Mouse (Mus musculus) granulocyte monocyte progenitor cell, adult 5-6 weeks (primary cell): ENCODE data around the gene Rsph9. TPM values are rescaled to one million over a fixed set of nuclear protein-coding genes. Genes with fewer than 3 reads are reported as not detected.

Source experiments
- ATAC-seq: replicated peaks from 2 replicates; pipeline ENCODE4 v1.8.0; 2016; ENCODE audit warnings: mild to moderate bottlenecking, moderate TSS enrichment, inconsistent platforms; ENCODE audit not compliant: poor library complexity, severe bottlenecking
- total RNA-seq, 2 experiments: library from RNA; stranded (forward) in 1 of 2; stranded (reverse) in 1 of 2; fragments of 200-712, 200-1000 nt in 1 of 2; fragments of >200 nt in 1 of 2; fragmentation: Nextera tagmentation in 1 of 2; gene quantifications; 2 replicates each; pipeline ENCODE4 v1.2.3; 2014 to 2017

Gene Rsph9
- total RNA-seq, 2 experiments from 2014 or later, result not detected

- ATAC-seq, result peak; percentile 100
These were observed 9.1 kb upstream of the Rsph9 start, which contains the start of gene Mad2l1bp for GRCm38 (mm10) chr17:46152847-46153782. TSS of gene Mad2l1bp (minus strand) at chr17:46153553.

- peak; percentile 71 for ATAC-seq
These were observed 4.1 kb downstream of the Rsph9 start for GRCm38 (mm10) chr17:46139872-46140271.

DNA sequence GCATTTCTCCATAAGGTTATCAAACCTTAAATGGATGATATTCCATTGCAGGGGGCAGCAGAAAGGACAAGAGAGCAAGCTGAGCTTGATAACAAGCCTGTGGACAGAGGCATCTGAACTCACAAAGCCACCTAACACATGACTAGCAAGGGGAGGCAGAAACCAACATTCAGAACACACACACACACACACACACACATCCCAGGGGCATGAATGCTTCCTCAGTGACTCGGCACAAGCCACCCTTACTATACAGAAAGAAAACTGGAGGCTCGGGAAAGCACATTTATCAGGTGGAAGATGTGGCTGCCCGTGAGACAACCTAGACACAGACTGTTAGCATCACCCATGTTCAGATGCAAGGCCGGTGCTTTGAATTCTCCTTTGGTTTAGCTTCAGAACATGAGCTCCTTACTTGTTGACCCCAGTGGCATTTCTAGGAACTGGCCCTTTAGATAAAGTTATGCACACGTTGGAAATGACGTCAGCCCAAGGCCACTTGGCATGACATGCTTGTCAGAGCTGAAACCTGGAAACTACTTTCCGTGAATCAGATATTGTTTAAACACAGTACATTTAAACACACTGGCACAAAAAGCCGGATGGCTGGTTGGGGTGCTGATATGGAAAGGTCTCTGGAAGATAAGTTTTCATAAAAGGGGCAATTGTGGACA lies 5.3 kb downstream of the Rsph9 start:
- ATAC-seq, result no peak

- ATAC-seq, result no peak
These were observed 11.2 kb downstream of the Rsph9 start for GRCm38 (mm10) chr17:46132862-46133261.

DNA sequence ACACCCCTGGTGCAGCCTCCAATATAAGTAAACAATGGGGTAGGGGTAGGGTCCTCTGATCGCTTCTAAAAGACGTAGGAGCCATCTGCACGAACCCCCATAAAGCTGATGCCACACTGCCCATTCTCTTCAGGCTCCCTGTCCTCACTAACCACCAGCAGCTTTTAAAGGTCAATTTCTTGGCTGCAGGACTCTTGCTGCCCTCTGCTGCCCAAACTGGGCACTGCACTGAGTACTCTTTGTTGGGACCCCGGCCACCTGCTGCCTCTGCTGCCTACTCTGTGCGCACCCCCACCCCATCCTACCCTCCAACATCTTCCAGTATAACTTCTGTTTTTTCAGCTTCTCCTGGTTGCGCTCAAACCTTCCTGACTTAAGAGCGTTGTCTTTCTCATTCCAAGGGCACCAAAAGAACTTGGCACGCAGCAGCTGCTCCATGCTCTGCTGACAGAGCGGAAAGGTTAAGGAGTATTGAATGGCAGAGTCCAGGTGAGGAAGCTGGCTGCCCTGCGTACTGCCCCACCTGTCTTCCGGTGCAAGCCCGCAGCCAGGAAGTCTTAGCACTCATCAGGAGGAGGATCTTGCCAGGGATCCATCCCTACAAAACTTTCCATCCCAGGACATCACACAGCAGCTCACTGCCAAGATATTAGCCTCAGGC lies 11.8 kb downstream of the Rsph9 start:
- ATAC-seq, result peak; percentile 83

DNA sequence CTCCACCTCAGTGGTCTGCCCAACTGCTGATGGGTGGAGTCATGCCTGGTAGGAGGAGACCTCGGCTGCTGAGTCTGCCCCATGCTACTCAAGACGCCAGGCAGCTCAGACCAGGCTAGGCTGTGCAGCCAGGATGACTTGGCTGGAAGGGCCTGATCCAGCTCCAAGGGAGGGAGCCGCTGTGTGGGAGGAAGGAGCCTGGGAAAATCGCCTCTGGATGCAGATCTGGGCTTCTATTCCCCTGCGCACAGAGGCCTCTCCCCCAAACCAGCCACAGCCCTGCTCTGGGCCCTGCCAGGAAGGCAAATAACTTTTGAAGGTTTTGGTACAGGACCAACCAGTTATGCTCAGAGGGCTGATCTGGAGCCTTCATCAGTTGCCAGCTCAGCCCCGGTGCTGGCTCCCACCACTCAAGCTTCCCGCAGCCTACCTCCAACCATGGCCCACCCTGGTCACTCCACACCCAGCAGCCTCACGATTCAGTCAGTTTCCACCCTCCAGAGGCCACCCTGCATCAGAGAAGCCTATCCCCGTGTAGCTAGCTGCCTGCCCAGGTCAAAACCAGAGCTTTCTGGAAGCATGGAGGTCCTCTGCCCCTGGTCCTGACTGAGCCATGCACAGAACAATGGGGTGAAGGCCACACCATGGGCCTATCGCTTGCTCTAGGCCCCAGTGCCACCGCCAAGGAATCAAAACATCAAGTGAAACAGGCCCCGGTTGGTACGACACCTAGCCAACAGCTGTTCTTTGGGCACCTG lies 14.1 kb downstream of the Rsph9 start:
- no peak for ATAC-seq

- no peak for ATAC-seq
These were observed 16.1 kb downstream of the Rsph9 start for GRCm38 (mm10) chr17:46127814-46128493.

DNA sequence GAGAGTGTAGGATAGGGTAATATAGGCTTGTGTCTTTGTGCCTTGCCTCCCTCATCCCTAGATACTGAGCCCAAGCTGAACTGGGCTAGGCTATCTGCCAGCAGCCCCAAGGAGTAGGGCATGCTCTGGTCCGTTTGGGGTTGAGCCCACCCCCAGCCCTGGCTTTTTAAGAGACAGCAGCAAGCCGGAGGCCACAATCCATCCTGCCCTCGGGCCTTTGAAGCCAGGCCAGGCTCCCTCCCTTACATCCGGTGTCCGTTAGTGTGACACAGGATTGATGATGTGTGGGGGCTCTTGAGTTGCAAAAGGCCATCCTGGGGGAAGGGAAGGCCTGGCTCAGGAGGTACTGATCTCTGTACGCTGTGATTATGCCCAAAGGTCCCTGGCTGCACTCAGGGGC lies 17.4 kb downstream of the Rsph9 start:
- no peak for ATAC-seq

DNA sequence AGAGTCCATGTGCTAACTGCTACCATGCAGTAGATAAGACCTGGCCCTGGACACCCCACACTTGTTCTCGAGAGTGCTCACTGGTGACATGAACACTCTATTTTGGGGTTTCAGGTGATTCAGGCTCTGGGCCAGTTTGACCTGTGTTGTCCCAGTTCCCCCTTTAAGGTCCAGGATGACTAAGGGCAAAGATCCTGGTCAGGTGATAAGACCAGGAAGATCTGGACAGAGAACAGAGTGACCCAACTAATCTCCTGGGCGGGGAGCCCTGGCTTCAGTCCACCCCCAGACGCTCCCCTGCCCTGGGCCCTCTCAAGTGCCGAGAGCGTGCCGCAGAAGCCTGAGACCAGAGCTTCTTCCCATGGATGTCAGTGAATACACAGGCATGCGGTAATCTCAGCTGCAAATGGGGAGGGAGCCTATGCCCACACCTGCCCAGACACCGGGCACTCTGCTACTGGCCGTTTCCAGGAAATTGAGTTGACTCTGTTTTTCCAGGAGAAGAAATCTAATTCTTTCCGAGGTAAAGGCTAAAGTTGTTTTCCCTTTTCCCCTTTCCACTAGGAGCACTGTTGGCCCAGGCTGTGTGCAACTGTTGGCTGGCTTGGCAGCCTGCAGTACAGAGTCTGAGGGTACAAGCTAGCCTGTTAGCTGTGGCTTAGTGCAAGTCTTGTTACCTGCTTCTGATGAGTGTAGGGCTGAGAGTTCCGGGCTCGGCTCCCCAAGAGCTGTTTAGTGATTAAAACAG lies 19.9 kb downstream of the Rsph9 start:
- ATAC-seq, result no peak

DNA sequence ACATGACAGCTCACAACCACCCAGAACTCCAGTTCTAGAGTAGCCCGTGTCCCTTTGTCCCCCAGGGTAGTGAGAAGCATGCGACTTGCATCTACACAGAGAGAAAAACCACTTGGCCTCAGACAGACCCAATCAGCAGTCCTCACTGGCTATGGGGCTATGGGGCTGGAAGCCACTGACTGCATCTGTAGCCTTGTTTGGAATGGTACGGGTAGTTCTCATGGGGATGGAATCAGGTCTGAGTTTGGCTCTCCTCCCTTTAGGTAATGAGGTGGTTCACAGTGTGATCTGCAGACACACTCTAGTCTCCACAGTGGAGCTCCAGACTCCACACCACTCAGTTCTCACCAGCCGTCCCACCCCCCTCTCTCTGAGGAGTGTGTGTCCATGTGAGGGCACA lies 20.7 kb downstream of the Rsph9 start:
- ATAC-seq, result no peak

GRCm38 (mm10) chr17:46122791-46123190 lies 21.2 kb downstream of the Rsph9 start:
- no peak for ATAC-seq

GRCm38 (mm10) chr17:46119641-46120040 lies 24.4 kb downstream of the Rsph9 start:
- ATAC-seq, result no peak

- no peak for ATAC-seq
These were observed 25.6 kb downstream of the Rsph9 start for GRCm38 (mm10) chr17:46118423-46118850.

DNA sequence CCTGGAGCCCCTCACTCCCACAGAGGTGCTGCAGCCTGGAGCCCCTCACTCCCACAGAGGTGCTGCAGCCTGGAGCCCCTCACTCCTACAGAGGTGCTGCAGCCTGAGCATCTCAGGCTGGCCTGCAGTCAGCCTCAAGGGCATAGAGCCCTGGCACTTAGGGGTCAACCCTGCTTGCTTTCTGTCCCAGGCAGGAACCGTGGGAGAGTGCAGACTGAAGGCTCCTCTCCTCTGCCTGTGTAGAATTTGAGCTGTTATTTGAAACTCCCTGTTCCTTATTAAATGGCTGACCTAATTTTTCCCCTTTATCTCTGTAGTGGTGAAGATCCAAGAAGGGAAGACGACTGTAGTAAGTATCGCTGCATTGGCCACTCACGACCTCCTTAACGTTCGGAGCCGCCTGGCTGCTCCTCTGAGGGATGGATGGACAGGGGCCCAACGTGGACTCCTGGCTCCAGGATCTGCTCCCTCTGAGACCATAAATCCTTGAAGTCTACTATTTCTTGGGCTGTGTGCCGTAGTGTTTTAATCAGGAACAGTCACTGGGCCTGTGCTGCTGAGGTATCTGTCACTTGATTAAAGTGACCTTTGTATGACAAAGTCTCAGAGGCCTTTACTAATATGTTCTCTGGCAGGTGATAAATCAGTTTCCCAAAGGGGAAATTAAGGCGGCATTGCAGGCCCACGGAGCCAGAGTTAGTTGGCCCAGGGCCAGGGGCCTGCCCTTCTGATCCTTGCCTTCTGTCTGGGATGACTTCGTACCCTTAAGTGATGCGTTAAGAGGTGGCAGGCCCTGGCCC lies 26.2 kb downstream of the Rsph9 start:
- ATAC-seq, result no peak

DNA sequence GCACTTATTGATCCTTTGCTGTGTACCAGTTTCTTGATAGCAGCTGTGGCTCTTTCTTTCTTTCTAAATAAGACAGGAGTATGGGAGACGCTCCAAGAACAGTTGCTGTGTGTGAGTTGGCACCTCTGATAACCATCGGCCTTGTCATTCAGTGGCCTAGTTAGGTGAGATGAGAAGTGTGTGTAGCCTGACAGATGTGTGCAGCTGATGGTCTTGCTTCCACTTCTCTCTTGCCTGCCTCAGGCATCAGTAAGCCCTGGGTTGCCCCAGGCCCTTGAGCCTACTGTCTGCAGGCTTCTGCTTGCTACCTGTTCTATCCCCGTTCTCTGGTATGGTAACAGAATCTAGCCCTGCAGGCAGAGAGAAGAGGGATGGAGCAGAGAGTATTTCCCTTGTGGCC lies 27.1 kb downstream of the Rsph9 start:
- no peak for ATAC-seq

- ATAC-seq, result no peak
These were observed 27.9 kb downstream of the Rsph9 start for GRCm38 (mm10) chr17:46116138-46116537.

DNA sequence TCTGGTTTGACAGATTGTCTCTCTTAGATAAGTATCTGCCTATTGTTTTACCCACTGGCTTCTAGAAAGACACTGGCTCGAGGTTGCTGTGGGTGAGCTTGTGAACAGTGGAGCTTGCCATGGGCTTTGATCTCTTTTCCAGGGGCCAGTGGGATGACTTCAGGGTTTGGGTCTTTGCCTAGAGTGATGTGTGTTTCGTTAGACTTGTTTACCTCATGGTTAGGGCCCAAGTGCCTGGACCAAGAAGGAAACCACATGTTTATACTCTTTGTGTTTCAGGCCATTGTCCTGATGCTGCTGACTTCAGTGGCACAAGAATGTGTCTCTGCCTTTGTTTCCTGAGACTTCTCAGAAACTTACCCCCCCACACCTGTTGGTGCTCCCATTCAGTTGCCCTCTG lies 28.5 kb downstream of the Rsph9 start:
- ATAC-seq, result no peak
